Mouse (Mus musculus): ENCODE results near the gene Gm9733. TPM values are rescaled to one million over a fixed set of nuclear protein-coding genes. Genes with fewer than 3 reads are reported as not detected.
"Not testable (repeated sequence)": the region's sequence is repeated elsewhere in the genome, so short reads cannot be mapped to it uniquely, and the experiment has no call there.

The Gm9733 gene
- polyA plus RNA-seq (2016; fragmentation: Nextera tagmentation; extraction: Ambion mirVana), result not detected in 2 replicates

DNA sequence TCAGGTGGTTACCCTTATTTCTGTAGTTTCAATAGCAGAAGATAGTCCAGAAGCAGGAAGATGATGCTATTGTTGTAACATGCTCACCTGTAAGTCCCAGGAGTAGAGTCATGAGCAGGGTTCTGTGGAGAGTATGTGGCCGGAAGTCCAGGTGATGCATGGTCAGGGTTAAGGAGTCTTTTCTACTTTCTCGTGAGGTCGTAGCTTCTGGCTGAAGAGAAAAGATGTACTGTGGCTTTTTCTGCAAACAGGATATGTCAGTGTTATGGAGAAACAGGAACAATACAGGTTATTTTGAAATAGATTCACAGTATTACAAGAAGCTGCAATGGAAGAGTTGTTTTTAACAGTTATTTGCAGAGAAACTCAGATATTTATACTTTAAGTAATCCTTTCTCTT is at the start of gene Gm9733:
Gene Gm9733, minus strand, starts transcription at position 240 of the 400 bp plus-strand sequence.
- Histone ChIP-seq H3K27ac (ENCODE audit: poor library complexity, severe bottlenecking) (no peak within 1 kb of the TSS), H3K36me3 (no peaks in the 10 kb centered on the region), H3K9me3 (replicated peaks) (peaks cover 7% of the 10 kb centered on the region), H3K4me3 (no peak within 1 kb of the TSS), H3K4me2 (no peak within 1 kb of the TSS), H3K4me1 (replicated peaks) (no peaks in the 10 kb centered on the region), H3K9ac (no peak within 1 kb of the TSS), H3K27me3 (replicated peaks) (no peaks in the 10 kb centered on the region)
- WGBS, result 80% methylated on average over 3 of the region's 3 CpGs
- ATAC-seq (ENCODE audit: insufficient number of reproducible peaks, low FRiP score), result no peak

GRCm38 (mm10) chr3:15355690-15356089 is 23.6 kb upstream of the Gm9733 start:
- H3K4me2 ChIP-seq; H3K9me3 ChIP-seq (replicated peaks); H3K4me1 ChIP-seq (replicated peaks); H3K9ac ChIP-seq; H3K36me3 ChIP-seq; H3K27me3 ChIP-seq (replicated peaks); H3K4me3 ChIP-seq; ATAC-seq (ENCODE audit: insufficient number of reproducible peaks, low FRiP score); H3K27ac ChIP-seq (ENCODE audit: poor library complexity, severe bottlenecking): not testable (repeated sequence)
- WGBS, result 72% methylated on average over 3 of the region's 3 CpGs

DNA sequence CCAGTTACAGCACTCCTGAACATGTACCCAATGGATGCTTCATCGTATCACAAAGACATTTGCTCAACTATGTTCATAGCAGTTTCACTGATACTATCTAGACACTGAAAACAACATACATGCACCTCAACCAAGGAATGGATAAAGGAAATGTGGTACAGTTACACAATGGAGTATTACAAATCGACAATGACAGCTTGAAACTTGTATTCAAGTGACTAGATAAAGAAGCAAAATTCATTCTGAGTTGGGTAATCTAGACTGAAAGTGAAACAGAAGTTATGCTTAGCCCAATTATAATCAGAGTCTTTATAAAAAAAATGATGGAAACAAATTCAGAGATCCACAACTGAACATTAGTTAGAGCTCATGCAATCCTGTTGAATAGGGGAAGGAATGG is 18.2 kb upstream of the Gm9733 start:
- H3K27ac ChIP-seq (ENCODE audit: poor library complexity, severe bottlenecking); ATAC-seq (ENCODE audit: insufficient number of reproducible peaks, low FRiP score); H3K4me1 ChIP-seq (replicated peaks); H3K9ac ChIP-seq; H3K4me3 ChIP-seq; H3K27me3 ChIP-seq (replicated peaks); H3K9me3 ChIP-seq (replicated peaks); H3K36me3 ChIP-seq; H3K4me2 ChIP-seq: not testable (repeated sequence)
- WGBS, result 79% methylated on average over 1 of the region's 2 CpGs

DNA sequence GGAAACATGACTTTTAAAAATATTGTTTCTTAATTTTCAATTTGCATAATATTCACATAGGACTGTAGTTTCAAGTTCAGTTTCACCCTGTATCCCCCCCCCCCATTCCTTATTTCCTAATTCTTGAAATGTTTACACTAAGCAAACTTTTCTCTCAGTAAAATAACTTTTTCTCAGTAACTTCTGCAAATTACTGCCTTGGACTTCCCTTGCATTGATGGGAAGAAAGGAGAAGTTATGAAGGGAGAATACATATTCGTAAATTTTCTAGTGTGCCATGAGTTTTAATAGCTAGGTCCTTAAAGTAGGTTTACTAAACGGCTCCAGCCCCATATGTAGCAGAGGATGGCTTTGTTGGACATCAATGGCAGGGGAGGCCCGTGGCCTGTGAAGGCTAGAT is 13.5 kb upstream of the Gm9733 start:
- not testable (repeated sequence) for H3K27me3 ChIP-seq (replicated peaks); H3K36me3 ChIP-seq; H3K4me3 ChIP-seq; H3K4me1 ChIP-seq (replicated peaks); H3K27ac ChIP-seq (ENCODE audit: poor library complexity, severe bottlenecking); ATAC-seq (ENCODE audit: insufficient number of reproducible peaks, low FRiP score); H3K9me3 ChIP-seq (replicated peaks); H3K9ac ChIP-seq; H3K4me2 ChIP-seq
- WGBS, result 54% methylated on average over 3 of the region's 3 CpGs

DNA sequence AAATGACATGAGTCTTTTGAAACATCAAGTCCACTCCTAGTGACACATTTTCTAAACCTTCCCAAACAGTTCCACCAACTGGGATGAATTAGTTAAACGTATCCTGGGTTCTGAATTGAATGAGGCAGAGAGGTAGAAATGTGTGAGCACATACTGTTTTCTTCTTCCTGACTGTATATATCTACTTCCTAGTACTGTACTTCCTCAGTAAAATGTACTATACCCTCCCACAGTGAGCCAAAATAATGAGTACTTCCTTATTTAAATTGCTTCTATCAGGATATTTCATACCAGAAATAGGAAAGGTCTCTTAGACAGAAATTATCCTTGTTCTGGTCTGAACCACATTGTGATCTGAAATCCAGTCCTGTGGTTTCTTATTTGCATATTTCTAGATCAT is 8.2 kb upstream of the Gm9733 start:
- 40% methylated on average over 1 of the region's 1 CpGs for WGBS
- no peak overlapping the region for H3K4me3 ChIP-seq

GRCm38 (mm10) chr3:15334182-15334581 is 2.1 kb upstream of the Gm9733 start:
- H3K27ac ChIP-seq (ENCODE audit: poor library complexity, severe bottlenecking), result no peak overlapping the region
- no peak overlapping the region for H3K4me2 ChIP-seq
- H3K36me3 ChIP-seq, result no peaks in the 10 kb centered on the region
- peaks cover 7% of the 10 kb centered on the region for H3K9me3 ChIP-seq (replicated peaks)
- ATAC-seq (ENCODE audit: insufficient number of reproducible peaks, low FRiP score), result no peak
- 67% methylated on average over 2 of the region's 2 CpGs for WGBS
- H3K9ac ChIP-seq, result no peak overlapping the region
- no peaks in the 10 kb centered on the region for H3K27me3 ChIP-seq (replicated peaks)
- no peak overlapping the region for H3K4me3 ChIP-seq
- H3K4me1 ChIP-seq (replicated peaks), result no peaks in the 10 kb centered on the region

More for the DNA sequence above, 8.2 kb upstream of the Gm9733 start:
- no peaks in the 10 kb centered on the region for H3K36me3 ChIP-seq
- ATAC-seq (ENCODE audit: insufficient number of reproducible peaks, low FRiP score), result no peak
- no peak overlapping the region for H3K9ac ChIP-seq
- no peaks in the 10 kb centered on the region for H3K4me1 ChIP-seq (replicated peaks)
- no peaks in the 10 kb centered on the region for H3K9me3 ChIP-seq (replicated peaks)
- H3K27me3 ChIP-seq (replicated peaks), result no peaks in the 10 kb centered on the region
- no peak overlapping the region for H3K4me2 ChIP-seq
- no peak overlapping the region for H3K27ac ChIP-seq (ENCODE audit: poor library complexity, severe bottlenecking)

DNA sequence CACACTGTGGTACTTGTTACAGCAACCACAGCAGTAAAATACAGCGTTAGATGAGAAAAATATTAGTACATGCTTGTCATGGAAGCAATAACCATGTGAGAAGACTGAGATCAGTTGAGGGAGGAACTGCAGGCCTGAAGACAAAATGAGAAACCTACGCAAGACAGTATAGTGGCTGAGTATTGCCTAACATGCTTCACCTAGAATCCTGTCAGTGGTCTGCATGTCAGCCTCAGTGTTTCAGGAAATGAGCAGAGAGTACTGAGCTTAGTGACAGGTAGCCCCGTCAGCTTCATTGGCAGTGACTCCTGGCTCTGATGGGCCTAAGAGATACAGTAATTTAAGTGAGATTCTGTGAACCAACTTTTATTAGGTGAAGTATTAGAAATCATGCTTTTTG is 557 bp downstream of the Gm9733 start:
- ATAC-seq (ENCODE audit: insufficient number of reproducible peaks, low FRiP score), result no peak
- Histone ChIP-seq H3K27me3 (replicated peaks) (no peaks in the 10 kb centered on the region), H3K4me3 (no peak overlapping the region), H3K4me1 (replicated peaks) (no peaks in the 10 kb centered on the region), H3K36me3 (no peaks in the 10 kb centered on the region), H3K9me3 (replicated peaks) (peaks cover 7% of the 10 kb centered on the region), H3K4me2 (no peak overlapping the region), H3K9ac (no peak overlapping the region), H3K27ac (ENCODE audit: poor library complexity, severe bottlenecking) (no peak overlapping the region)
- 60% methylated on average over 3 of the region's 3 CpGs for WGBS

- Histone ChIP-seq H3K27ac (ENCODE audit: poor library complexity, severe bottlenecking) (no peak overlapping the region), H3K4me3 (no peak overlapping the region), H3K9ac (no peak overlapping the region), H3K4me1 (replicated peaks) (no peaks in the 10 kb centered on the region), H3K27me3 (replicated peaks) (no peaks in the 10 kb centered on the region), H3K9me3 (replicated peaks) (peaks cover 4% of the 10 kb centered on the region; the same call in 1 of the 2 replicates), H3K4me2 (no peak overlapping the region), H3K36me3 (no peaks in the 10 kb centered on the region)
- ATAC-seq (ENCODE audit: insufficient number of reproducible peaks, low FRiP score), result no peak
These were observed 2.6 kb downstream of the Gm9733 start for GRCm38 (mm10) chr3:15329549-15329948.

DNA sequence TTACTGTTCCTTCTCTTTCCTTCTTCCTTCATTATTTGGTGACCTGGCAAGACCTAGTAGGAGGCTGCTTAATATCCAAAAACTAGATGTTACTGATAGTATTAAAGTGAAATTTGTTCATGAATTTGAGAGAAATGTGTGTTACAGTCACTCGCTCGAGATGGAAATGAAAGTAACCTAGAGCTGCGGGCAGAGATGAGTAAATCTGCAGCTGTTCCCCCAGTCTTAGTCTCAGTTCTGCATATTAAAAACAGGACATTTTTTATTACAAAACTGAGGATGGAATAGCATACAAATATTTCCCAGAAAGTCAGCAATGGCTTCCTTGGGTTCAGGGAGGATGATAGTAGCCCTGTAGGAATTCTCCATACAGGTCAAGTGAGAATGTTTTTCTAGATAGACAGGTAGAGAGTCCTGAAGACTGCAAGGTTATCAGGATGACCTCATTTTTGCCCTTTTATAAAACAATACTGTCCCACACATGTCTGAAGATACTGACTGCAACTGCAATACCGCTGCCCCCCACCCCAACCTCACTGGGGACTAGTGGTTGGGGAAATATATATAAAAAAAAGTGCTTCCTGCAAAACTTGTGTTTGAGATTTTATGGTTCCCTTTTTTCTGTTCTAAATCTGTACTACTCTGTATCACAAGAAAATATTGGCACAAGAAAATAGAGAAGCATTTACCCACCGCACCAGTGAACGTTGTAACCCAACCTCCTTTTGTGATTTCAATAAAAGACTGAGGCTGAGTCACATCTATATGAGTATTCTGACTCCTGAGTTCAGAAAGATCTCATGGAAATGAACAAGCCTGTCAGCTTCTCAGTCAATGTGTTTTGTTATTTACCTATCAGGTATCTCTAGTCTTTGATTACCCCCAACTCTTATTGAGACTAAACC is 47.4 kb downstream of the Gm9733 start:
- H3K36me3 ChIP-seq, result no peaks in the 10 kb centered on the region
- no peak overlapping the region for H3K4me3 ChIP-seq
- H3K4me1 ChIP-seq (replicated peaks), result no peaks in the 10 kb centered on the region
- 81% methylated on average over 6 of the region's 6 CpGs for WGBS
- H3K4me2 ChIP-seq, result no peak overlapping the region
- H3K27me3 ChIP-seq (replicated peaks), result no peaks in the 10 kb centered on the region
- no peaks in the 10 kb centered on the region; the same call in 1 of the 2 replicates for H3K9me3 ChIP-seq (replicated peaks)
- no peak for ATAC-seq (ENCODE audit: insufficient number of reproducible peaks, low FRiP score)
- no peak overlapping the region for H3K27ac ChIP-seq (ENCODE audit: poor library complexity, severe bottlenecking)
- no peak overlapping the region for H3K9ac ChIP-seq

DNA sequence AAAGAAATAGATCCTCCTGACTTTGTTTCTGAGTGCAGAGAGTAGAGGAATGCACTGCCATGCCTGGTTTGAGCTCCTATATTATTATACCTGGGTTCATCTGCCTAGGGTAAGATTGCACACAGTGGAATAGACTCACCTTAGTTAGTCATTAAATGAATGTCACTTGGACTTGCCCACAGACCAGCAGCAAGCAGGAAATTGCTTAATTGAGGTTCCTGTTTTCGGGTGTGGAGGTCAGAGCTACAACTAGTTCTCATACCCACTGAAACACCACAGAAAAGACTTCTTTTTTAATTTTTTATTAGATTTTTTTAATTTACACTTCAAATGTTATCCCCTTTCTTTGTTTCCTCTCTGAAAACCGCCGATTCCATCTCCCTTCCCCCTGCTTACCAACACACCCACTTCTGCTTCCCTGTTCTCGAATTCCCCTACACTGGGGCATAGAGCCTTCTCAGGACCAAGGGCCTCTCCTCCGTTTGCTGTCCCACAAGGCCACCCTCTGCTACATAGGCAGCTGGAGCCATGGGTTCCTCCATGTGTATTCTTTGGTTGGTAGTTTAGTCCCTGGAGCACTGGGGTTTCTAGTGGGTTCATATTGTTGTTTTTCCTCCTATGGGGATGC is 56.1 kb downstream of the Gm9733 start:
- Histone ChIP-seq H3K27me3 (replicated peaks) (no peaks in the 10 kb centered on the region), H3K4me3 (no peak overlapping the region), H3K36me3 (no peaks in the 10 kb centered on the region), H3K27ac (ENCODE audit: poor library complexity, severe bottlenecking) (no peak overlapping the region), H3K4me2 (no peak overlapping the region), H3K4me1 (replicated peaks) (no peaks in the 10 kb centered on the region), H3K9ac (no peak overlapping the region), H3K9me3 (replicated peaks) (no peaks in the 10 kb centered on the region)
- ATAC-seq (ENCODE audit: insufficient number of reproducible peaks, low FRiP score), result no peak
- WGBS, result 75% methylated on average over 5 of the region's 5 CpGs

DNA sequence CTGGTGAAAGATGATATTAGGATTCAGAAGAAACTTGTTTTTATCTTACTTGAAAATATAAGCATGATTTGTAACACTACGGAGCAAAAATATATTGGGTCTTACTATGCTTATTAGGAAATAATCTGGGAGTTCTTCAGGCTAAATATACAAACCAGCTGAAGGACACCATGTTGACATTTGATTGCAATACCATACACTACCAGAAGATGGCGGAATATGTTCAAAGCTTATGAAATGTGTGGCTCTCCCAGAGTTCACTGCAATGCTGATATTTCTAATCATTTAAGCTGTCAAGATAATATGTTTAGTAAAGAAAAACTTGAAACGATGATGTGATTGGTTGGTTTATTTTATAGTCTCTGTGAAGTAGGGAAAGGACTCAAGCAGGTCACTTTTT is 67.7 kb downstream of the Gm9733 start:
- ATAC-seq (ENCODE audit: insufficient number of reproducible peaks, low FRiP score), result no peak
- Histone ChIP-seq H3K4me3 (no peak overlapping the region), H3K9ac (no peak overlapping the region), H3K36me3 (no peaks in the 10 kb centered on the region), H3K4me1 (replicated peaks) (no peaks in the 10 kb centered on the region), H3K27me3 (replicated peaks) (no peaks in the 10 kb centered on the region), H3K4me2 (no peak overlapping the region), H3K9me3 (replicated peaks) (peaks cover 4% of the 10 kb centered on the region; the same call in 1 of the 2 replicates), H3K27ac (ENCODE audit: poor library complexity, severe bottlenecking) (no peak overlapping the region)
- 10% methylated on average over 3 of the region's 3 CpGs for WGBS

Measured in heart, embryonic 12.5 days (tissue).